Mouse (Mus musculus): Measurements from ENCODE around the gene Micall1. TPM values are rescaled to one million over a fixed set of nuclear protein-coding genes. Genes with fewer than 3 reads are reported as not detected.

Gene Micall1
- polyA plus RNA-seq, 1 experiment from 2014 or later, result 10.6 TPM

DNA sequence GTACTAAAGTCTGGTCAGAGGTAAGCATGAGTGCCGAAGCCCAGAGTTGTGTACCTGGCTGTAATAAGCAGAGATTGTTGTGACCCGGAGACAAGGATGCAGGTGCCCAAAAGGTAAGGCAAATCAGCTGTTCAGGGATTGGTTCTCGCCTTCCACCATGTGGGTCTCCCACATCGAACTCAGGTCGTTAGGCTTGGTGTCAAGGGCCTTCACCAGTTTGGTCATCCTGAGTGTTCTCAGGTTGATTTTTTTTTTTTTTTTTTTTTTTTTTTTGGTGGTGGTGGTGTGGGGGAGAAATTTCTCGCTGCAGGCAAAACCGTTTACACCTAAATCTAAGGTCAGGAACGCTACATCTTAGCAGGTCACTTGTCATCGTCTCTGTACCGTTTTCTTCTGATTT is 34.3 kb upstream of the Micall1 start:
- Histone ChIP-seq H3K4me3 (peak overlapping the region; percentile 96), H3K9ac (peak overlapping the region; percentile 85), H3K4me1 (peaks cover 16% of the 10 kb centered on the region), H3K27me3 (no peaks in the 10 kb centered on the region), H3K4me2 (replicated peaks) (peak overlapping the region; percentile 88), H3K36me3 (peaks cover 31% of the 10 kb centered on the region), H3K9me3 (no peaks in the 10 kb centered on the region), H3K27ac (peak overlapping the region; percentile 74; the same call in 1 of the 2 replicates)
- 40% methylated on average over 10 of the region's 10 CpGs for whole genome bisulfite sequencing
- no peak for ATAC-seq (ENCODE audit: low FRiP score, low read depth)

DNA sequence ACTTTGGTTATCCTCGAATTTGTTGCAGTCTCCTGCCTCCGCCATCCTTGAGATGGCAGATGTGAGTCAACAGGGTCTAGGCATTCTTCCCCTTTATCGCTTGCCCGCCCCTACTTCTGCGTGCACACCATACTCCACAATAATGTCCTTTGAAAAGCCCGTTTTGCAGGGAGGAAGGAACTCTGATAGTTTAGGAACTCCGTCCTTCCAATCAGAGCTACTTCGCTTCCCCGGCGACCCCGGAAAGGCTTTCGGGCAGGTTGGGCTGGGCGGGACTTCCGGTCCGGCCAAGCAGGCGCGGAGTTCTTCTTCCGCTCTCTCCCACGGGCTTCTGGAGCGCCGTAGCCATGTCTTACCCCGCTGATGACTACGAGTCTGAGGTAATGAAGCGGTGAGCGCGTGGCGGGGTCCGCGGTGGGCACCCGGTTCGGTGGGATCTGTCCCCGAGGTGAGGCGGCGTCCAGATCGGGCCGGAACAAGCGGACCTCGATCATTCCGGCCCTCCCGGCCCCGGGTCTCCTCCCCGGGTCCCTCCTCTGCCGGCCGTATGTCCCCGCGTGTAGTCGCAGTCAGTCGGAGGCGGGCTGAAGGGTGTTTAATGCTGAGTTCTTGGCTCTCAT is 33.7 kb upstream of the Micall1 start, which contains the start of gene Eif3l:
TSS of gene Eif3l (plus strand) at position 267 of the 620 bp plus-strand sequence.
- no peaks in the 10 kb centered on the region for H3K27me3 ChIP-seq

GRCm38 (mm10) chr15:79075658-79076365 is 32.9 kb upstream of the Micall1 start:
- Histone ChIP-seq H3K36me3 (peaks cover 42% of the 10 kb centered on the region), H3K4me2 (replicated peaks) (peak overlapping the region; percentile 88), H3K9me3 (no peaks in the 10 kb centered on the region), H3K4me1 (peaks cover 16% of the 10 kb centered on the region), H3K27me3 (no peaks in the 10 kb centered on the region), H3K4me3 (peak overlapping the region; percentile 96), H3K27ac (no peak overlapping the region; the same call in 1 of the 2 replicates), H3K9ac (peak overlapping the region; percentile 85)
- no peak for ATAC-seq (ENCODE audit: low FRiP score, low read depth)
- WGBS, result 37% methylated on average over 15 of the region's 15 CpGs

More for the DNA sequence above, 33.7 kb upstream of the Micall1 start, which contains the start of gene Eif3l:
- Histone ChIP-seq H3K4me1 (peaks cover 16% of the 10 kb centered on the region), H3K9ac (peak within 1 kb of the TSS; percentile 85), H3K36me3 (peaks cover 36% of the 10 kb centered on the region), H3K9me3 (no peaks in the 10 kb centered on the region), H3K4me2 (replicated peaks) (peak within 1 kb of the TSS; percentile 88), H3K27ac (peak within 1 kb of the TSS; percentile 74; the same call in 1 of the 2 replicates), H3K4me3 (peak within 1 kb of the TSS; percentile 96)
- peak; percentile 84 for ATAC-seq (ENCODE audit: low FRiP score, low read depth)
- under 1% methylated on average over 49 of the region's 49 CpGs for WGBS

DNA sequence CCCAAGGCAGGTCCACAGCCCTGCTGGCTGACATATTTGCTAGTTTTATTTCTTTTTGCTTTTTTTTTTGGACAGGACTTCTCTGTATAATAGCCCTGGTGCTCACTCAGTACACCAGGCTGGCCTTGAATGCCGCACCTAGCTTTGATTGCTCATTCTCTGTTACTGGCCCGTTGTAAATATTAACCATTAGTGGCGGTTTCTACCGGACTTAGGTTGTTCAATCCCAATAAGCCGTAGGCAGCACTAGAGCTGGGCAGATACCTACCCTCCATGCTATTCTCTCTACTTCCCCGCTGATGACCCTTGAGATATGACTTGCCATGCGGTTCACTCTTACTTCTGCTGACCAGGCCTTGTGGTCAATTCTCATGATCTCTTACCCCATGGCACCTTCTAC is 29.1 kb upstream of the Micall1 start:
- Histone ChIP-seq H3K27ac (no peak overlapping the region), H3K4me2 (replicated peaks) (no peak overlapping the region), H3K4me1 (peaks cover 12% of the 10 kb centered on the region), H3K9me3 (no peaks in the 10 kb centered on the region), H3K4me3 (no peak overlapping the region), H3K9ac (no peak overlapping the region), H3K27me3 (no peaks in the 10 kb centered on the region), H3K36me3 (peaks cover 80% of the 10 kb centered on the region)
- 96% methylated on average over 7 of the region's 7 CpGs for WGBS
- ATAC-seq (ENCODE audit: low FRiP score, low read depth), result no peak

GRCm38 (mm10) chr15:79092284-79092683 is 16.4 kb upstream of the Micall1 start:
- Histone ChIP-seq H3K9me3 (no peaks in the 10 kb centered on the region), H3K9ac (no peak overlapping the region; the same call in 1 of the 2 replicates), H3K4me2 (replicated peaks) (no peak overlapping the region), H3K36me3 (peaks cover 88% of the 10 kb centered on the region), H3K4me3 (no peak overlapping the region), H3K4me1 (peaks cover 2% of the 10 kb centered on the region), H3K27me3 (no peaks in the 10 kb centered on the region), H3K27ac (no peak overlapping the region)
- 90% methylated on average over 6 of the region's 6 CpGs for WGBS
- no peak for ATAC-seq (ENCODE audit: low FRiP score, low read depth)

- H3K4me1 ChIP-seq, result peaks cover 12% of the 10 kb centered on the region
- H3K9ac ChIP-seq, result no peak overlapping the region
- no peak for ATAC-seq (ENCODE audit: low FRiP score, low read depth)
- WGBS, result 72% methylated on average over 7 of the region's 7 CpGs
- no peak overlapping the region for H3K4me3 ChIP-seq
- H3K4me2 ChIP-seq (replicated peaks), result no peak overlapping the region
- H3K27me3 ChIP-seq, result no peaks in the 10 kb centered on the region
- H3K27ac ChIP-seq, result no peak overlapping the region
- peaks cover 81% of the 10 kb centered on the region for H3K36me3 ChIP-seq
- H3K9me3 ChIP-seq, result no peaks in the 10 kb centered on the region
Measured at GRCm38 (mm10) chr15:79093083-79093839, 15.4 kb upstream of the Micall1 start.

DNA sequence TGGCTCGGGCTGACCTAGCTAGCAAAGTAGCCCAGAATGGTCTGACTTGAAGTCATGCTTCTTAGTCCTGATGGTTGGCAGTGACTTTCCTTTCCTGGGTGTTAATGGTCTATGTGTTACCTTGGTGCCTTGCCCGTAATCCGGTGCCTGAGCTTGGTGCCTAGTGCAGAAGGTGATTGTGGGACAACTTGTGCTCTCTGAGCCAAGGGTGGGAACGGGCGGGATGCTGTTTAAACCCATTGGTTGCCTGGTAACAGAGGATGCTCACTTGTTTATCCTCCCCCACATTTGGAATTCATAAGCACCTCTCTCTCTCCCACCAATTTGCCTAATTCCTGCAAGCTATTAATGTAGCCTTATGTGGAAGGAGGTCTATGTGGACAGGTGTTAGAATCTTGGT is 13.2 kb upstream of the Micall1 start:
- H3K9ac ChIP-seq, result no peak overlapping the region
- H3K4me1 ChIP-seq, result peaks cover 32% of the 10 kb centered on the region
- no peak for ATAC-seq (ENCODE audit: low FRiP score, low read depth)
- no peaks in the 10 kb centered on the region for H3K9me3 ChIP-seq
- no peaks in the 10 kb centered on the region for H3K27me3 ChIP-seq
- 85% methylated on average over 5 of the region's 5 CpGs for WGBS
- H3K4me2 ChIP-seq (replicated peaks), result no peak overlapping the region
- peaks cover 59% of the 10 kb centered on the region for H3K36me3 ChIP-seq
- H3K27ac ChIP-seq, result no peak overlapping the region
- no peak overlapping the region for H3K4me3 ChIP-seq

- Histone ChIP-seq H3K27ac (no peak overlapping the region), H3K9me3 (no peaks in the 10 kb centered on the region), H3K4me2 (replicated peaks) (no peak overlapping the region), H3K4me3 (no peak overlapping the region), H3K9ac (no peak overlapping the region), H3K4me1 (peaks cover 41% of the 10 kb centered on the region), H3K36me3 (peaks cover 48% of the 10 kb centered on the region), H3K27me3 (no peaks in the 10 kb centered on the region)
- no peak for ATAC-seq (ENCODE audit: low FRiP score, low read depth)
- 73% methylated on average over 3 of the region's 3 CpGs for whole genome bisulfite sequencing
Measured at GRCm38 (mm10) chr15:79096556-79096955, 12.1 kb upstream of the Micall1 start.

DNA sequence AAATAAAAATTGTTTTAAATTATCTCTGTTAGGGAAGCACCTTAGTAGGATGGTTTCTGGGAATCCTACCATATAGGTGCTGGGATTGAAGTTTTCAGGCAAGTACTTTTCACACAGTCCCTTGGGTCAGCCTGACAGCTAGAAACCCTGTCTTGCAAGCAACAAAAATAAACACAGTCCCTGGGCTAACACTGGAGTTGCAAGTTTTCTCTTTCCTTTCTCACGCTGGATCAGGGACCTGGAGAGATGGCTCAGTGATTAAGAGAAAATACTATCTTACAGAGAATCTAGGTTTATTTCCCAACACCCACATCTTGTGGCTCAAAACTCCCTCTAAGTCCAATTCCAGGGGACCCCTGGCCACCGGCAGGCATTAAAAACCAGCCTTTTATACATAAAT is 11.6 kb upstream of the Micall1 start:
- 0 out of 2 replicates have a peak overlapping the region, but pooled peaks have one; percentile 9 for H3K4me2 ChIP-seq (replicated peaks)
- 24% methylated on average over 2 of the region's 2 CpGs for WGBS

DNA sequence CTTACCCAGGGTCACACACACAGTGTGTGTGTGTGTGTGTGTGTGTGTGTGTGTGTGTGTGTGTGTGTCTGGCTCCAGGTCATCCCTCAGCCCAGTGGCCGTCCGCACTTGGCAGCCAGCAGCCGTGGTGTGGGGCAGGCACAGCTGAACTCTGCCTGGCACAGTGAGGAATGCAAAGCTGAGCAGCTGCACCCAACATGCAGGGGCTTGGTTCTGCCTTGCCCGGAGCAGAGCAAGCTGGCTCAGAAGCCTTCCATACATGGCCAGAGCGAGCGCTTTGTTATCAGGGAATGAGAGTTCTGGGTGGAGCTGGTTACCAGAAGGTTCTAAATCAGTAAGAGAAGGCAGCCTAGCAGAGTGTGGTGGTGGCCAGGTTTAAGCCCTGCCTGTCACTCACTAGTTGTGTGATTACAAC is 11.1 kb upstream of the Micall1 start:
- peak overlapping the region; percentile 53 for H3K27ac ChIP-seq
- peak; percentile 64; the same call in 1 of the 2 replicates for ATAC-seq (ENCODE audit: low FRiP score, low read depth)
- H3K9ac ChIP-seq, result no peak overlapping the region
- H3K9me3 ChIP-seq, result no peaks in the 10 kb centered on the region
- no peak overlapping the region for H3K4me3 ChIP-seq
- WGBS, result 45% methylated on average over 6 of the region's 6 CpGs
- H3K4me2 ChIP-seq (replicated peaks), result 0 out of 2 replicates have a peak overlapping the region, but pooled peaks have one; percentile 9
- peaks cover 38% of the 10 kb centered on the region for H3K36me3 ChIP-seq
- H3K27me3 ChIP-seq, result no peaks in the 10 kb centered on the region
- H3K4me1 ChIP-seq, result peaks cover 44% of the 10 kb centered on the region

More for the DNA sequence above, 11.6 kb upstream of the Micall1 start:
- no peaks in the 10 kb centered on the region for H3K27me3 ChIP-seq
- no peak for ATAC-seq (ENCODE audit: low FRiP score, low read depth)
- H3K9ac ChIP-seq, result no peak overlapping the region
- H3K36me3 ChIP-seq, result peaks cover 43% of the 10 kb centered on the region
- H3K4me3 ChIP-seq, result no peak overlapping the region
- H3K4me1 ChIP-seq, result peaks cover 44% of the 10 kb centered on the region
- H3K9me3 ChIP-seq, result no peaks in the 10 kb centered on the region
- peak overlapping the region; percentile 53 for H3K27ac ChIP-seq

DNA sequence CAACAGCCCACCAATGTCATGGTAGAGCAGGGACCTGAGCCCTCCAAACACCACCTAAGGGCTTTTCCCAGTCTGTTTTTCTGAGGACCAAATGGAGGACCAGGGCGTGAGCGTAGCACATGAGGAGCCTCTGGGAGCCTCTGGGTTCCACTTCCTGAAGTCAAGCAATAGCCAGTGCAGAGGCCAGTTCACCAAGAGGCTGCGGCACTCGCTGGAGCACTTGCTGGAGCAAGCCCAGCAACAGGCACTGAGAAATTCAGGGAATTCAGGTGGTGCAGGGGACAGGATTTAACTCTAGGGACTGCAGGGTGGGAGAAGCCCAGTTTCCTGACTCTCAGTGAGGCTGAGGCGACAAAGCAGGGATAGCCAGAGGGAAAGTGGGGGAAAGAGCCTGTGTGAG is 10.5 kb upstream of the Micall1 start:
- H3K4me2 ChIP-seq (replicated peaks), result no peak overlapping the region
- H3K9ac ChIP-seq, result no peak overlapping the region
- ATAC-seq (ENCODE audit: low FRiP score, low read depth), result no peak
- peaks cover 44% of the 10 kb centered on the region for H3K4me1 ChIP-seq
- no peaks in the 10 kb centered on the region for H3K9me3 ChIP-seq
- peaks cover 32% of the 10 kb centered on the region for H3K36me3 ChIP-seq
- peak overlapping the region; percentile 53 for H3K27ac ChIP-seq
- H3K27me3 ChIP-seq, result no peaks in the 10 kb centered on the region
- H3K4me3 ChIP-seq, result no peak overlapping the region
- WGBS, result 50% methylated on average over 5 of the region's 5 CpGs

DNA sequence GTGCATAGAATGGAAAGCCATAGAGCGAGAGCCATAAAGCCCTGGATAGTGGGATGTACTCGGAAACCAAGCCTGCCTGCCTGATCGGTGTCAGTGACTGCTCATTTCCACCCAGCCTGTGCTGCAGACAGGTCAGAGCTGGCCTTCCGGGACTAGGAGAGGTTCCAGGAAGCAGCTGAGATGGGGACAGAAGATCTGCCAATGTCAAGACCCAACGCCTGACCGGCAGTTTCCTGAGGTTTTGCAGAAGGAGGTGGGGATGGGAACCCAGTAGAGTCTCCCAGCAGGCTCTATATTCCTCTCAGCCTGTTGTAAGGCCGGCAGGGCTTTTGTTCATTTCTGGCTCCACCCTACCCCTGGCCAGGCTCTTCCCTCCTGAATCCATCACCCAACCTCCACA is 9.8 kb upstream of the Micall1 start:
- no peak for ATAC-seq (ENCODE audit: low FRiP score, low read depth)
- peak overlapping the region; percentile 39; the same call in 1 of the 2 replicates for H3K27ac ChIP-seq
- no peaks in the 10 kb centered on the region for H3K27me3 ChIP-seq
- no peaks in the 10 kb centered on the region for H3K9me3 ChIP-seq
- no peak overlapping the region for H3K4me2 ChIP-seq (replicated peaks)
- peaks cover 25% of the 10 kb centered on the region for H3K36me3 ChIP-seq
- H3K4me1 ChIP-seq, result peaks cover 44% of the 10 kb centered on the region
- WGBS, result 65% methylated on average over 7 of the region's 7 CpGs
- H3K9ac ChIP-seq, result 0 out of 2 replicates have a peak overlapping the region, but pooled peaks have one; percentile 3
- H3K4me3 ChIP-seq, result no peak overlapping the region
